Mouse (Mus musculus) layer of hippocampus, adult 8-10 months (tissue): ENCODE data around the gene Gkn2. TPM values are rescaled to one million over a fixed set of nuclear protein-coding genes. Genes with fewer than 3 reads are reported as not detected.

Experiments used
- DNase-seq, 2 experiments: peaks; one replicate each; pipeline ENCODE4 v3.0.0; 2022; ENCODE audit warnings: low spot score in 2 of 2
- total RNA-seq, 4 experiments: library from RNA; stranded (reverse); gene quantifications; 2 replicates each; pipeline ENCODE4 v1.2.4; 2022

The Gkn2 gene
- total RNA-seq, 4 experiments from 2014 or later = not detected

DNA sequence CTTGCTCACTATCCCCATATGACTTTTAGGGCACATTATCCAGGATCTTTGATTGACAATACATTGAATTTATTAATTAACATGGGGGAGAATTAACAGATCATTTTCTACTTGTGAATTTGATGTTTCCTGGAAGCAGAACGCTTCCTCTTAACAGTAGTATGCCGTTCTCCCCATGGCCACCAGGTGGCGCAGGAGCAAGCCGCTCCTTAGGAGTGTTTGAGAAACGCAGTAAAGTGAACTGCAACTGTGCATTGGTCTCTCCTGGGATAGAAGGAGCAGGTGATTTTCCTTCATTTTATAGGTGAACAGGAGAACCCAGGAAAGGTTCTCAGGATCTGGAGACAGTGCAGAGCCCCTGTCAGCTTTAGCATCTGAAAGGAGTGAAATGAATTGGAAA, 26.0 kb downstream of the Gkn2 start:
- DNase-seq = peak in 1 of 2 experiments; percentile 72

DNA sequence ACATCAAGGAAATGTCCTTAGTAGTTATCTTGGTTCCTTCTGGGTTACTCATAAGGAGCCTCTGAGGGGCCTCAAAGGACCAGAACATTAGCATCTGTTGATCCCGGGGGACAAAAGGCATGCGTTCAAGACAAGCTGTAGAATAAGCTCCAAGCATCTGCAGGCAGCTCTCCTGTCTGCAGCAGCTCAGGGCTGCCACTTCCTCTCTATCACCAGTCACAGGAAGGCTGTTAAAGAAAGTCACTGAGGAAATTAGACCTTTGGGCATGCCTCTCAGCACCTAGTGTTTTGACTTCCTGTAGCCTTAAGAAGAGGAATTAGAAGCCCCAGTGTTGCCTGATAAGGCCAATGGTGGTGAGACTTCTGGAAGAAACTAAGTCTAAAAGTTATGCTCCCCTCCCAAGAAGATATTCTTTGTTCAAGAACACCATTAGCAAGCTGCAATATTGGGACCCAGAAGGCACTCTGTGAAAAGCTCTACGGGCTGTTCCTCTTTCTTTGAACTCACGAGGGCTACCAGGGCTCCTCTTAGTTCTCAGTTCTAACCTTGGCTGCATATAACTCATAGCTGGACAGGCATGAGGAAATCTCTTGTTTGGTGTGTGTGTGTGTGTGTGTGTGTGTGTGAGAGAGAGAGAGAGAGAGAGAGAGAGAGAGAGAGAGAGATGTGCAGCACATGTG, 26.9 kb downstream of the Gkn2 start:
- no peak for DNase-seq

DNA sequence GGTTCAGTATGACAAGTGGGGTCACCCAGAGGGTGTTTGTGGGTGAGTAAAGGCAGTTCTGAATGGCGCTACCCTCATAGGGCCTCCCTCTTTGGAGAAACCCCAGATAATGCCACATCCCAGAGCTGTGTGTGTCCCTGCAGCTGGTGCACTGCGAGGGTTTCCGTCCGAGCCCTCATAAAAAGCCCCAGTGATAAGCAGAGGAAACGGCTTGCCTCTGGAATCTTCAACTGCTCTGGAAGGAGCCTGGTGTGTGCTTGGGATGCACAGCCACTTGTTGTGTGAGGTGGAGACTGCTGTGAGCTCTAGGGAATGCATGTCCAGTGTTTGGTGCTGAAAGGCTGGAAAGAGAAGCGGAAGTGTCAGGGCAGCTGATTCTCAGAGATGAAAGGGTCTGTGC, 28.3 kb downstream of the Gkn2 start:
- no peak for DNase-seq

- DNase-seq = no peak
Measured at GRCm38 (mm10) chr6:87412011-87412410, 38.9 kb downstream of the Gkn2 start.

DNA sequence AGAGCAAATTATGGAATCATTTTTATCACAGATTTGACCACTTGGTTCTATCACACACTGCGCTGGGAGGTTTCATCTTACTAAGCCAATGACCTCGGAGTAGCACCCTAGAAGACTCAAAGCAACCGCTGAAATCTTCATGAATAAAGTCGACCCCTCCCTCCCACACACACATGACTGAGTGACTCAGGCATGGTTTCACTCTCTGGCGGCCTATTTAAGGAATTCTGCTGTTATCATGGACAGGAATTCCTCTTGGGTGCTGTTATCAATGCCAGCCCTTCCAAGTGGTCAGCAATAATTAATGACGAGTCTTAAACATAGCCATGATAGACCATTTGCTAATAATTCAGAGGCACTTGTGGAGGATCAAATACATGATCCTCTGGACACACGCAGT, 49.1 kb downstream of the Gkn2 start:
- DNase-seq = no peak

DNA sequence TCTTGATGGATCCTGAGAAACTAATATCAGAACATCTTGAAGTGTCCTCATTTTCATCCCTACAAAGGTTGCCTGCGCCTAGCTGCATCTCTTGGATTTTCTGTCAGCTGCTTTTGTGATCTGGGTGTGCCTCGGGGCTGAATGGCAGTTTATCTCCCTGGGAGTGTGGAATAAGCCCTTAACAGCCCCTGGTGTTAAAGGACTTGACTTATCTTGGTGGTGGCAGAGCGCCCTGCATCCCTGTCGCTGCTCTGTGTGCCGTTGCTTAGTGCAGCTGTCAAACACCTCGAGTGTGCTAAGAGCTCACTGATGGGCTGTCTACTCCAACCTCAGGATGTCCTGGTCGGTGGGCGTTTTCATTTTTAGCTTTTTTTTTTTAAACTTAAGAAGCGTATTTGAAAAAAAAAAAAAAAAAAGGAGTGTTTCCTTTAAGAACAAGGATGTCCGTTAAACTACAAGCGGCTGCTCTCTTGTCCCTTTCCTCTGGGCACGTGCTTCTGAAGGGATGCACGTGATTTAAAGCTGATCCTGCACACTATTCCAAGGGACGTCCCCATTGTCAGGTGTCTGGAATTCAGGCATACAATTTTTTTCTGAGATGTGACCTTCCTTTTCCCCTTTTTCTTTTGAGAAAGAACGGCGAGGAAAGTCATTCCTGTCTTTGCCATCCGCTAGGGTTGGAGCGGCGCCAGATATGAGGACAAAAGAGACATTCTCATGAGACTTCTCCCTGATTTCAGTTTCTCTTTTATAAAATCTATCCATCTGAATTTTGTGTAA, 51.1 kb downstream of the Gkn2 start:
- no peak for DNase-seq

- DNase-seq = no peak
Measured at GRCm38 (mm10) chr6:87426954-87427353, 53.8 kb downstream of the Gkn2 start.

DNA sequence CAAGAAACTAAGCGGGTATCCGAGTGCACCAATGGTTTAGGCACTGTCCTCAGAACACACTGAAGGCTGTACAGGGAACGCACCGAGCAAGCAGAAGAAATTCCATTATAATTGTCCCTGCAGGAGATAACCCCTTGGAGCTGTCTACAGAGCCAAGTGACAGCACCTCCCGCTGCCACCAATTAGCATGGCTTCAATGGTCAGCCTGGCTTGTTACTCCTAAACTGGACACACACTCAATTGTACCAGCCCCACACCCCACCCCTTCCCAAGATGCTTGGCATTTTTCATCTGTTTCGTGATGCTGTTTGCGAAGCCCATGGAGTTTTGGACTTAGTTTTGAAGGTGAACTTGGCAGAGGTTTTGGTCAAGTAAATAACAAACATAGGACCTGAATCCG, 54.5 kb downstream of the Gkn2 start:
- no peak for DNase-seq

GRCm38 (mm10) chr6:87428487-87429044, 55.4 kb downstream of the Gkn2 start, which contains the start of gene Bmp10:
Gene Bmp10 (plus strand): TSS chr6:87428994.
- DNase-seq = no peak

Other genes starting within 250 kb of the Gkn2 start
- gene Antxr1, start 37.5 kb upstream of the Gkn2 start, total RNA-seq = 10 to 100 TPM; 11.2 to 16.5 (median 12.9) TPM
- gene Gkn1, start 22.4 kb upstream of the Gkn2 start, total RNA-seq = not detected
- gene Gkn3, start 15.6 kb downstream of the Gkn2 start, total RNA-seq = 1 to 10 TPM; 3.8 to 5.8 (median 4.5) TPM
- not detected for gene Bmp10, start 55.6 kb downstream of the Gkn2 start, total RNA-seq
- 1 to 10 TPM; 2.9 to 8.9 (median 5.9) TPM for gene Arhgap25, start 159.9 kb downstream of the Gkn2 start, total RNA-seq
- 1 to 10 TPM in 1 of 4 experiments, under 1 TPM in 1, not detected in 2; 0.11 to 1.1 TPM for gene Prokr1, start 217.4 kb downstream of the Gkn2 start, total RNA-seq